Mouse (Mus musculus) hindbrain, embryonic 11.5 days (tissue): ENCODE results near the gene Gtf2ird1. TPM values are rescaled to one million over a fixed set of nuclear protein-coding genes. Genes with fewer than 3 reads are reported as not detected.

ENCODE experiments used
- ATAC-seq: fragments of 200-750 bp; cut with Nextera tagmentation; 2 replicates; pipeline ENCODE4 v1.8.0; 2017; ENCODE audit warnings: mild to moderate bottlenecking, moderate TSS enrichment, moderate library complexity; ENCODE audit not compliant: low FRiP score
- DNase-seq: peaks from one replicate; pipeline ENCODE4 v3.0.0-alpha.2; 2015; ENCODE audit warnings: low spot score
- H3K27ac ChIP-seq: fragments of 300-500 bp; sonication (generic); 2 replicates; pipeline ENCODE4 v1.5.1; 2014; ENCODE audit warnings: mild to moderate bottlenecking, low read depth, low read length
- H3K27me3 ChIP-seq: fragments of 300-500 bp; sonication (generic); 2 replicates; pipeline ENCODE4 v1.6.1; 2014; ENCODE audit warnings: mild to moderate bottlenecking, low read length, moderate library complexity, mixed read lengths; ENCODE audit not compliant: control insufficient read depth, insufficient read depth
- H3K36me3 ChIP-seq: fragments of 300-500 bp; sonication (generic); 2 replicates; pipeline ENCODE4 v1.6.1; 2014; ENCODE audit warnings: mild to moderate bottlenecking, low read length, moderate library complexity, mixed read lengths; ENCODE audit not compliant: control insufficient read depth, insufficient read depth
- H3K4me1 ChIP-seq: fragments of 300-500 bp; sonication (generic); replicated peaks from 2 replicates; pipeline ENCODE4 v1.6.1; 2014; ENCODE audit warnings: low read length, mixed read lengths; ENCODE audit not compliant: control insufficient read depth, insufficient read depth
- H3K4me2 ChIP-seq: fragments of 300-500 bp; sonication (generic); replicated peaks from 2 replicates; pipeline ENCODE4 v1.6.1; 2014; ENCODE audit warnings: mild to moderate bottlenecking, low read depth, low read length
- H3K4me3 ChIP-seq: fragments of 300-500 bp; sonication (generic); 2 replicates; pipeline ENCODE4 v1.5.1; 2014; ENCODE audit warnings: low read depth, low read length
- H3K9ac ChIP-seq: fragments of 300-500 bp; sonication (generic); 2 replicates; pipeline ENCODE4 v1.6.1; 2014; ENCODE audit warnings: low read depth, low read length
- H3K9me3 ChIP-seq: fragments of 300-500 bp; sonication (generic); 2 replicates; pipeline ENCODE4 v1.6.1; 2016; ENCODE audit warnings: low read length; ENCODE audit not compliant: control insufficient read depth
- WGBS: fragments of 180-500 bp; shearing (Covaris S2); extraction: QIAGEN DNeasy Blood & Tissue Kit; methylation state at CpG from one replicate; pipeline ENCODE4 v1.1.7; 2014; 5-methylcytosine and 5-hydroxymethylcytosine counted together
- polyA plus RNA-seq: library from polyadenylated mRNA; unstranded; fragments of >200 nt; fragmentation: Nextera tagmentation; extraction: Ambion mirVana; gene quantifications from 2 replicates; pipeline ENCODE4 v1.2.1, GENCODE M21; 2014

Gene Gtf2ird1
- 65.3 and 69.3 TPM in 2 replicates for polyA plus RNA-seq

DNA sequence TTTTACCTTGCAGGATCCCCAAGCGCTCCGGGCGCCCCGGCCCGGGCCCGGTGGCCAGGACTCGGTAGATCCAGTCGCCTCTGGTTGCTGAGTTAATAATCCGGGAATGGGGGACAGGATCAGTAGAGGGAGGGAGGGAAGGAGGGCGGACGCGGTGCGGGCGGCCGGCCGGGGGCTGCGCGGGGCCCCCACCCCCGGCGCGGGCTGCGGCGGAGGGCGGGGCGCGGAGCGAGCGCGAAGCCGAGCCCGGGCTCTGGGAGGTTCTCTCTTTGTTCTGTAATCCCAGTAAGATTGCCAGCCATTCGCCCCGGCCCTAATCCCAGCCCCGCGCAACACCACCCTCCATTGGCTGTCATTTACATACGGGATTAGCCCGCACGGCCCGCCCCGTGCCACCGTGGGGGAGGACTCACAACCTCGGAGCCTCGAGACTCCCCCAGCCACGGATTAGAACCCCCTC, at the start of gene Gtf2ird1:
Gene Gtf2ird1 (minus strand): TSS at position 214 of the 460 bp plus-strand sequence.
- Histone ChIP-seq H3K4me2 (peak within 1 kb of the TSS; percentile 72), H3K4me1 (0 out of 2 replicates have a peak, but pooled peaks cover 2% of the 10 kb centered on the region), H3K9ac (peak within 1 kb of the TSS; percentile 92), H3K27ac (peak within 1 kb of the TSS; percentile 84), H3K4me3 (peak within 1 kb of the TSS; percentile 74), H3K27me3 (no peaks in the 10 kb centered on the region), H3K36me3 (peaks cover 6% of the 10 kb centered on the region), H3K9me3 (peaks cover 3% of the 10 kb centered on the region; the same call in 1 of the 2 replicates)
- DNase-seq (peak; percentile 78), ATAC-seq (peak; percentile 85)
- under 1% methylated on average over 24 of the region's 44 CpGs for WGBS

DNA sequence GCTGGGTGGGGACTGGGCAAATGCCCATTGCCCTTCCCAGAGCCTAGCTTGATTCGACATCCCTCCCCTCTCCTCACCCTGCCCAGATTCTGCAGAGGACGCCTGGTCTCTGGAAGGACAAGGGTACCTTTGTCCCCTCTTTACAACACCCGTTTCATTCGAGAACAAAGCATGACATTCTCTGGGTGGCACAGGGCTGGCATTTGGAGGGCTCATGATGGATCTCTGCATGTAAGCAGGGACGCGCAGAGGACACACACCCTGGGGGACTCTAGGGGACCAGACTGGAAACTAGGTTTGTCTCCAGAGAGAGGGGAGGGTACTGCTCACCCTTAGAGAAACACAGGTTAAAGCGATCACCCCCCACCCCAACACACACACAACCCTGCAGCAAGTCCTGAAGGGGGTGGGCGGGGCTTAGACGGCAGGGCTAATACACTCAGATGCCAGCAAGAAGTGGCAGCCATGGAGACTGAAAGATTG, 49.3 kb upstream of the Gtf2ird1 start:
- Histone ChIP-seq H3K4me3 (no peak overlapping the region), H3K27ac (no peak overlapping the region), H3K4me1 (no peaks in the 10 kb centered on the region), H3K27me3 (no peaks in the 10 kb centered on the region), H3K4me2 (no peak overlapping the region), H3K9ac (no peak overlapping the region), H3K36me3 (peaks cover 23% of the 10 kb centered on the region; the same call in 1 of the 2 replicates), H3K9me3 (no peaks in the 10 kb centered on the region)
- 73% methylated on average over 9 of the region's 9 CpGs for WGBS
- ATAC-seq (no peak), DNase-seq (no peak)

DNA sequence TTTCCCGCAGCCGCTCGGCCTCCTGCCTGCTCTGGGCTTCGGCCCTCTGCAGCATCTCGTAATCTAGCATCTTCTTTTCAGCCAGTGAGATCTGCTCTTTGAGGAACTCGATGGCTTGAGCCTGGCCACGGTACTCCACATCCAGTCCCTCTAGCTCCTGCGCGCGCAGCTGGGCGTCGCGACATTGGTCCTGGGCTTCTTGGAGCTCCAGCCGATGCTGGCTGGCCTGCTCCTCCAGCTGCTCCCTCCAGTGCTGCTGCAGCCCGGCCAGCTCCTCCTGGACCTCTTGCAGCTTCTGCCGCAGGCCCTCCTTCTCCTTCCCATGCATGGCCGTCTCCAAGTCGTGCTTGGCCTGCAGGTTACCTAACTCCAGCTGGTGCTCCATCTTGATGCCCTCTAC, 46.1 kb upstream of the Gtf2ird1 start:
- ATAC-seq (no peak), DNase-seq (no peak)
- no peak overlapping the region for H3K9ac ChIP-seq
- H3K9me3 ChIP-seq, result no peaks in the 10 kb centered on the region
- no peak overlapping the region for H3K27ac ChIP-seq
- H3K27me3 ChIP-seq, result no peaks in the 10 kb centered on the region
- no peaks in the 10 kb centered on the region for H3K4me1 ChIP-seq
- no peak overlapping the region for H3K4me3 ChIP-seq
- H3K36me3 ChIP-seq, result 0 out of 2 replicates have a peak, but pooled peaks cover 14% of the 10 kb centered on the region
- 95% methylated on average over 18 of the region's 18 CpGs for WGBS
- H3K4me2 ChIP-seq, result no peak overlapping the region

DNA sequence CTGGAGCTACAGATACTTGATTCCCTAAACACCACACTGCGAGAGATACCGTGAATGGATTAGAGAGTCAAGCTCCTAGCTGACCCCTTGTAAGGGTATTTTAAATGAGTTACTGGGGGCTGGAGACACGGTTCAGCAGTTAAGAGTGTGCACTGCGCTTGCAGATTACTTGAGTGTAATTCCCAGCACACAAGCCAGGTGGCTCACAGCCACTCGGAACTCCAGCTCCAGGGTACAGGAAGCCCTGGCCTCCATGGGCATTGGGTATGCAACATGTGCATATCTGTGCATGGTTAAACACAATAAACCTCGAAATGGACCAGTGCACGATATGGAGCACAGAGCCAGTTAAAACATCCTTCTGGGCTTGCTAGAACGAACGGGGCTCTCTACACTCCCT, 44.9 kb upstream of the Gtf2ird1 start:
- H3K27me3 ChIP-seq, result no peaks in the 10 kb centered on the region
- 92% methylated on average over 9 of the region's 9 CpGs for WGBS
- H3K9me3 ChIP-seq, result no peaks in the 10 kb centered on the region
- ATAC-seq (no peak), DNase-seq (no peak)
- no peaks in the 10 kb centered on the region for H3K4me1 ChIP-seq
- no peak overlapping the region for H3K4me3 ChIP-seq
- no peak overlapping the region for H3K9ac ChIP-seq
- H3K36me3 ChIP-seq, result peaks cover 23% of the 10 kb centered on the region
- no peak overlapping the region for H3K27ac ChIP-seq
- no peak overlapping the region for H3K4me2 ChIP-seq

DNA sequence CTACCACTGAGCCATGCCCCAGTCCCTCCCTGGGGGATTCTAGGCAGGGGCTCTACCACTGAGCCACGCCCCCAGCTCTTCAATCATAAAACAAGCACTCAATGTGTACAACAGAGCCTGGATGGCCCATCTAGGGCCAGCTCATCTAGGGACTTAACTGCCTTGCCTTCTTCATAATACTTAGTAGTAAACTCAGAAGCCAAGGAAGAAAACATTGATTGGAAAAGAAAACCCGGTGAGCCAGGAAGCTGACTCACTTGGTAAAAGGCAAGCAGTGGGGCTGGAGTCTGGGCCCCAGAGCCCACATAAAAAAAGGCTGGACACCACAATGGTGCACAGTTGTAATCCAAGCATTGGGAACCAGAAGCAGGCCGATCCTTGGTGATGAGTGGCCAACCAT, 44.2 kb upstream of the Gtf2ird1 start:
- Histone ChIP-seq H3K27me3 (no peaks in the 10 kb centered on the region), H3K4me3 (no peak overlapping the region), H3K36me3 (peaks cover 23% of the 10 kb centered on the region), H3K9ac (no peak overlapping the region), H3K27ac (no peak overlapping the region), H3K9me3 (no peaks in the 10 kb centered on the region), H3K4me1 (no peaks in the 10 kb centered on the region), H3K4me2 (no peak overlapping the region)
- DNase-seq, result no peak
- ATAC-seq, result no peak
- WGBS, result 92% methylated on average over 3 of the region's 3 CpGs

DNA sequence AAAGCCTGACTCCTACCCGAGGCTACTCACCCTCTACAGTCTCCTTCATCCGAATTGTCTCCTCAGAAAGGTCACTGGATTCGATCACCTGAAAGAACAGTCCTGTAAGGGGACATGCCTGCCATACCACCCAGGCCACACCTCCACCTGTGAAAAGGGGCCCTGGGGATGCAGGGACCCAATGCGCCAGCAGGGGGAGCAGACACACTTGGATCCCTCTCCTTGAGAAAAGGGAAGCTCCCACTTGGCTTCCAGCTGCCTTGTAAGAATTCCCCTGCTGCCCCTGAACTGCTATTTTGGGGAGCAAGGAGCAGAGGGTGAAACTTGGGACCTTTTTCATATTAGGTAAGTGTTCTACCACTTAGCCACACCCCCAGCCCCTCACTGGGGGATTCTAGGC, 43.5 kb upstream of the Gtf2ird1 start:
- Histone ChIP-seq H3K36me3 (peaks cover 23% of the 10 kb centered on the region), H3K27me3 (no peaks in the 10 kb centered on the region), H3K4me2 (no peak overlapping the region), H3K4me1 (no peaks in the 10 kb centered on the region), H3K9me3 (no peaks in the 10 kb centered on the region), H3K9ac (no peak overlapping the region), H3K27ac (no peak overlapping the region), H3K4me3 (no peak overlapping the region)
- WGBS, result 76% methylated on average over 4 of the region's 4 CpGs
- ATAC-seq (no peak), DNase-seq (peak; percentile 55)

DNA sequence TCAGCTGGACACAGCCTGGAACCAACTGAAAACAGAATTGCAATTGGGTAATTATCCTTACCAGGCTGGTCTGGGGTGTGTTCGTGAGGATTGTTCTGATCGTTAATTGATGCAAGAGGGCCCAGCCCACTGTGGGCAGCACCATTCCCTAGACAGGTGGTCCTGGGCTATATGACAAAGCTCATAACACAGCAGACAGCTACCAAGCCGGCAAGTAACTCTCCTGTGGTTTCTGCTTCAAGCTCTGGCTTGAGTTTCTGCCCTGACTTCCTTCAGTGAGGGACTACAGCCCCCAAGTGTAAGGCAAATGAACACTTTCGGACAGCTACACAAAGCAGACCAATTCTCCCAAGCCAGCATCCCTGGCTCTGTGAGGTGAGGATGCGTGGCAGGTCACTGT, 40.5 kb upstream of the Gtf2ird1 start:
- Histone ChIP-seq H3K36me3 (peaks cover 16% of the 10 kb centered on the region), H3K9me3 (no peaks in the 10 kb centered on the region), H3K27me3 (no peaks in the 10 kb centered on the region), H3K9ac (no peak overlapping the region), H3K4me1 (no peaks in the 10 kb centered on the region), H3K4me3 (no peak overlapping the region), H3K4me2 (no peak overlapping the region), H3K27ac (no peak overlapping the region)
- no peak for ATAC-seq
- 94% methylated on average over 5 of the region's 5 CpGs for WGBS
- no peak for DNase-seq

DNA sequence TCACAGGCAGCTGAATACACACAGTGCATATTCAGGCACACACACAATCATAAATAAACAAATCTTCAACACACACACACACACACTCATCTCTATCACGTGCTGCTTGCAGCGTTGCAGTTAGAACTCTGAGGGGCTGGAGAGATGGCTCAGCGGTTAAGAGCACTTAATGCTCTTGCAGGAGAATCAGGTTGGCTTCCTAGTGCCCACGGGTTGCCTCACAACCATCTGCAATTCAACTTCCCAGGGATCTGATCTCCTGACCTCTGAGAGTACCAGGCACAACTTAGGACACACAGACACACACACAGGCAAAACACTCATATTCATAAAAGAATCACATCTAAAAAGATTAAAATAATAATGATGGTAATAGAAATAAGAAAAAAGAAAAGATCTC, 39.3 kb upstream of the Gtf2ird1 start:
- H3K4me2 ChIP-seq, result no peak overlapping the region
- no peaks in the 10 kb centered on the region for H3K27me3 ChIP-seq
- peaks cover 12% of the 10 kb centered on the region for H3K36me3 ChIP-seq
- no peak overlapping the region for H3K4me3 ChIP-seq
- 85% methylated on average over 4 of the region's 4 CpGs for WGBS
- ATAC-seq, result no peak
- no peak overlapping the region for H3K9ac ChIP-seq
- no peak for DNase-seq
- no peaks in the 10 kb centered on the region for H3K4me1 ChIP-seq
- no peaks in the 10 kb centered on the region for H3K9me3 ChIP-seq
- no peak overlapping the region for H3K27ac ChIP-seq

DNA sequence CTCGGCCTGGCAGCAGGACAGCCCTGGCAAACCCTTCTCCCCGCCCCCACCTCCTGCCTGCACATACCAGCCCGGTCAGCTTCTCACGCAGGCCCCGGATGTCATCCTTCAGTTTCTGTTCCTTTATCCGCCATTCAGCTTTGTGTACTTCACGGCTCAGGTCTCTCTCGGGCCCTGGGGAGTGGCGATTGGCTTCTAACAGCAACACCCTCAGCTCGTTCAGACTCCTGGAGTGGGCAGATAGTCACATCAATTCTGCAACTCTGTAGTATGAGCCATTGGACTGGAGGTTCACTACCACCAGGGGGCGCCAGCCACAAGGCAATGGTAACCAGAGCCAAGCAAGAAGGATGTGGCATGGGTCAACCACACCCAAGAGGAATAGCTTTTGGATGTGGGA, 37.6 kb upstream of the Gtf2ird1 start:
- 59% methylated on average over 11 of the region's 11 CpGs for WGBS
- no peak overlapping the region for H3K4me2 ChIP-seq
- H3K4me1 ChIP-seq, result no peaks in the 10 kb centered on the region
- ATAC-seq, result peak; percentile 72; the same call in 1 of the 2 replicates
- no peak overlapping the region for H3K9ac ChIP-seq
- peak; percentile 91 for DNase-seq
- peaks cover 17% of the 10 kb centered on the region for H3K36me3 ChIP-seq
- no peaks in the 10 kb centered on the region for H3K27me3 ChIP-seq
- H3K27ac ChIP-seq, result no peak overlapping the region
- H3K9me3 ChIP-seq, result no peaks in the 10 kb centered on the region
- H3K4me3 ChIP-seq, result no peak overlapping the region
